Mouse (Mus musculus): ENCODE measurements around the gene Aldh16a1. TPM values are rescaled to one million over a fixed set of nuclear protein-coding genes. Genes with fewer than 3 reads are reported as not detected.

The Aldh16a1 gene
- total and polyA plus RNA-seq, 3 experiments: 26.3 to 110 (median 33.8) TPM

DNA sequence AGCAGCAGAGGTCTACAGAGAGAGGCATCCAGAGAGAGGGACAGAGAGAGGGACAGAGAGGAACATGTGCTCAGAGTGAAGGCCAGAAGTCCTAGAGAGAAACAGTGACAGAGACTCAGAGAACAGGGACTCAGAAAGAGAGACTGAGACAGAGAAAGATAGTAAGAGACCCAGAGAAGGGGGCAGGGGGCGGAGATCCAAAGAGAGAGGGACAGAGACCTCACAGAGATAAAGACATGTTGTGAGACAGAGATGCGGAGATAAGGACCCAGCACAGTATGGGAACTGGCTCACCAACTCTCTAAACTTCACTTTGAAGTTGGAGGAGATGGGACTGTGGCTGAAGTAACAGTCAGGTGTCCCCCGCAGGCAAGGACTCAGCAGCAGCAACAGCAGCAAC is 19.0 kb downstream of the Aldh16a1 start:
- H3K4me1 ChIP-seq (ENCODE audit: insufficient read depth, low read depth, low read length): peaks cover 87% of the 10 kb centered on the region
- H3K36me3 ChIP-seq (replicated peaks): peaks cover 48% of the 10 kb centered on the region
- ATAC-seq (ENCODE audit: extremely low read depth, insufficient number of reproducible peaks, low FRiP score, poor library complexity, severe bottlenecking) (no peak), DNase-seq (ENCODE audit: low spot score) (no peak)
- no peak for TF ChIP-seq GATA1 (IDR thresholded peaks at IDR 0.05; ENCODE audit: borderline replicate concordance, low read length)
- TF ChIP-seq GATA2 (IDR thresholded peaks at IDR 0.05; ENCODE audit: borderline replicate concordance, low read depth, low read length): 0 out of 2 replicates have a peak, but pooled peaks have one; percentile 88
- TF ChIP-seq POLR2AphosphoS5 (IDR thresholded peaks at IDR 0.05; ENCODE audit: insufficient replicate concordance, low read depth, low read length): no peak
- peak overlapping the region; percentile 71 for H3K4me3 ChIP-seq (ENCODE audit: low read depth, low read length)
- peaks cover 3% of the 10 kb centered on the region; the same call in 1 of the 2 replicates for H3K9me3 ChIP-seq (replicated peaks)
- no peaks in the 10 kb centered on the region for H3K27me3 ChIP-seq (ENCODE audit: insufficient read depth, low read length)

DNA sequence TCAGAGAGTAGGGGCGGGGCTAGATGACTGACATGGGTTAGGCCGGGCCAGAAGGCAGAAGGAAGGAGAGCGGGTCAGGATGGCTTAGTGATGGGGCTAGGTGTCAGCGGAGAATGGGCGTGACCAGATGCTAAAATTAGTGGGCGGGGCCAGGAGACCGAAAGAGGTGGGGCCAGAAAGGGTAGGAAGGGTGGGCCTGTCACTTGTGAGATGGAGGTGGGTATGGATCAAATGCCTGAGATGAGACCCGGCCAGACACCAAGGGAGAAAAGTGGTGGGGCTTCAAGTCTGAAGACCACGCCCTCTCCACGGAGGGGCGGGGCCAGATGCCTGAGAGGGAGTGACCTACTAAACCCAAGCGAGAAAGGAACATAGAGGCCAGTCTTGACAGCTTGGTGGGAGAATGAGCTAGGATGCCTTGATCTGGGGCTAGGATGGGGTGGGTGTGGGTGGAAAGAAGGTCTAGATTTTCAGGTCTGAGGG is 19.8 kb downstream of the Aldh16a1 start:
- ATAC-seq (ENCODE audit: extremely low read depth, insufficient number of reproducible peaks, low FRiP score, poor library complexity, severe bottlenecking): peak; percentile 37
- Histone ChIP-seq H3K4me3 (ENCODE audit: low read depth, low read length) (peak overlapping the region; percentile 71), H3K36me3 (replicated peaks) (peaks cover 45% of the 10 kb centered on the region), H3K27me3 (ENCODE audit: insufficient read depth, low read length) (no peaks in the 10 kb centered on the region), H3K9me3 (replicated peaks) (peaks cover 3% of the 10 kb centered on the region; the same call in 1 of the 2 replicates), H3K4me1 (ENCODE audit: insufficient read depth, low read depth, low read length) (peaks cover 87% of the 10 kb centered on the region)
- DNase-seq (ENCODE audit: low spot score): no peak
- TF ChIP-seq GATA1 (IDR thresholded peaks at IDR 0.05; ENCODE audit: borderline replicate concordance, low read length): no peak
- no peak for TF ChIP-seq POLR2AphosphoS5 (IDR thresholded peaks at IDR 0.05; ENCODE audit: insufficient replicate concordance, low read depth, low read length)
- TF ChIP-seq CTCF (IDR thresholded peaks at IDR 0.05; ENCODE audit: low read depth, low read length): no peak
- TF ChIP-seq TAL1 (conservative IDR thresholded peaks at IDR 0.05; ENCODE audit: low read depth, low read length): no peak
- no peak for TF ChIP-seq GATA2 (IDR thresholded peaks at IDR 0.05; ENCODE audit: borderline replicate concordance, low read depth, low read length)

DNA sequence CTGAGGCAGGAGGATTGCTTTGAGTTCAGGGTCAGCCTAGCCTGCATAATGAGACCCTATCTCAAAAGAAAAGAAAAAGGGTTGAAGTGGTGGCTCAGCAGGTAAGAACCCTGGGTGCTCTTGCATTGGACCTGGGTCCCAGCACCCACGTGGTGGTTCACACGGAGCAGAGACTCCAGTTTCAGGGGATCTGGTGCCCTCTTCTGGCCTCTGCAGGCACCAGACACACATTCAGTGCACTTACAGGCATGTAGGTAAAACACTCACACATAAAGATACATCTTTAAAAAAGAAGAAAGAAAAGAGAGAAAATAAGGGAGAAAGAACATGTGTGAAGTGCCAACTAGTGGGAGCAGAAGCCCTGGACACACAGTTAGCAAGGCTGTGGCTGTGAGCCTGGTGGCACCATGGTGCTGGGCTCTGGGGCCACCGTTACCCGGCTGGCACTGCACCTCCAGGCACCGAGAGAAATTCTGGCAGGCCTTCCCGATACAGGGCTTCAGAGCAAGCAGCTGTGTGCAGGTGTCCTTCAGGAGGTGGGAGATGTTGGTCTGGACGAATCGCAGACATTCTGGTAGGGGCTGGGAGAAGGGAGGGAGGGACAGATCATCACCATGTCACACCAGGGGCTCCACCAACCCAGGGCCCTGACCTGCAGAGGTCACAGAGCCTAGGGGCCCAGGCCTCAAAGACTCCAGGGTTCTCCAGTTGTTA is 20.8 kb downstream of the Aldh16a1 start:
- Histone ChIP-seq H3K9me3 (replicated peaks) (peaks cover 3% of the 10 kb centered on the region; the same call in 1 of the 2 replicates), H3K27me3 (ENCODE audit: insufficient read depth, low read length) (no peaks in the 10 kb centered on the region), H3K4me3 (ENCODE audit: low read depth, low read length) (peak overlapping the region; percentile 71; the same call in 1 of the 2 replicates), H3K4me1 (ENCODE audit: insufficient read depth, low read depth, low read length) (peaks cover 85% of the 10 kb centered on the region), H3K36me3 (replicated peaks) (peaks cover 43% of the 10 kb centered on the region)
- TF ChIP-seq CTCF (IDR thresholded peaks at IDR 0.05; ENCODE audit: low read depth, low read length) (no peak), GATA1 (IDR thresholded peaks at IDR 0.05; ENCODE audit: borderline replicate concordance, low read length) (no peak)
- DNase-seq (ENCODE audit: low spot score) (no peak), ATAC-seq (ENCODE audit: extremely low read depth, insufficient number of reproducible peaks, low FRiP score, poor library complexity, severe bottlenecking) (no peak)

DNA sequence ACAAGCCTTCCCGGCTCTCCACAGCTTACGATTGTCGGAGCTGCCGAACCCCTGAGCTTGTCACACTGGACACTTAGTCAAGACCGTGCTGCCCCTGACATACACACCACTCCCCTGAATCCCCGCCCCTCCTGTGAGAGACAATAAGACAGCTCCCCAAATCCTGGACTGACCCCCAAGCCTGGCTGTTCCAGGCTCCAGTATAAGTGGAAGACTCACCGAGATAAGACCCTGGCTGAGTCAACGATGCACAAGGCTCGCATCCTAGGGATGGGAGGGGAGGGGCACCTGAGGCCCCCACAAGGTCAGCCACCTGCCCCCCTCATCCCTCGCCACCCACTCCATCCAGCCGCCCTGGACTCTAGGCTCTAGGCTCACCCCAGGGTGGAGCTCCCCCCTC is 22.5 kb downstream of the Aldh16a1 start:
- H3K4me1 ChIP-seq (ENCODE audit: insufficient read depth, low read depth, low read length): peaks cover 72% of the 10 kb centered on the region
- peaks cover 55% of the 10 kb centered on the region for H3K36me3 ChIP-seq (replicated peaks)
- H3K4me3 ChIP-seq (ENCODE audit: low read depth, low read length): no peak overlapping the region; the same call in 1 of the 2 replicates
- no peaks in the 10 kb centered on the region for H3K27me3 ChIP-seq (ENCODE audit: insufficient read depth, low read length)
- peaks cover 3% of the 10 kb centered on the region; the same call in 1 of the 2 replicates for H3K9me3 ChIP-seq (replicated peaks)
- DNase-seq (ENCODE audit: low spot score): no peak
- TF ChIP-seq CTCF (IDR thresholded peaks at IDR 0.05; ENCODE audit: low read depth, low read length): no peak
- no peak for TF ChIP-seq GATA1 (IDR thresholded peaks at IDR 0.05; ENCODE audit: borderline replicate concordance, low read length)
- no peak for TF ChIP-seq GATA2 (IDR thresholded peaks at IDR 0.05; ENCODE audit: borderline replicate concordance, low read depth, low read length)
- TF ChIP-seq POLR2AphosphoS5 (IDR thresholded peaks at IDR 0.05; ENCODE audit: insufficient replicate concordance, low read depth, low read length): no peak
- no peak for TF ChIP-seq TAL1 (conservative IDR thresholded peaks at IDR 0.05; ENCODE audit: low read depth, low read length)
- ATAC-seq (ENCODE audit: extremely low read depth, insufficient number of reproducible peaks, low FRiP score, poor library complexity, severe bottlenecking): no peak

DNA sequence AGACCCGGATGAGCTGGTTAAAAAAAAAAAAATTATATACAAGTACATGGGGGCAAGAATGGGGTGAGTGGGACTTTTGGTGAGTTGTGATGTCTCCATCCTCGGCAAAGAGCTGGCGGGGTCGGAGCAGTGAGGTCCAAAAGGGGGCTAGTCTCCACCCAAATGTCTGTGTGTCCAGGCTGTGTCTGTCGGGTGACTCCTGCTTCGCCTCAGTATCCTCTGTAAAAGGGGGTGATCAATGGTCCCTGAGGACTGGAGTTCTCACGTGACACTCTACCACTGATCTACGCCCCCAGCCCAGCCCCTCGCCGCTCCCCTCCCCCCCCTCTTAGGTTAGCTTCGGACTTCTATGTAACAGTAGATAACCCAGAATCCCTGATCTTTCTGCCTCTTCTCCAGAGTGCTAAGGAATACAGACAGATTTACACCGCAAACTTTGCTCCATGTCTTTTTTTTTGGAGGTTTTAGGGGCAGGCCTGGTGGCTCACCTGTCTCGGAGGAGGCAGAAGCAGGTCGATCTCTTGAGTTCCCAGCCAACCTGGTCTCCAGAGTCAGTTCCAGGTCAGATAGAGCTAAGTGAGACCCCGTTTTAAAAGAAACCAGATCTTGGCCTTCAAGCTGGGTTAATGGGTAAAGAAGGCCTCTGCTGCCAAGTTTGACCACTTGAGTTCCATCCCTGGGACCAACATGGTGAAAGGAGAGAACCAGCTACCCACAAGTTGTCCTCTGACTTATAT is 24.4 kb downstream of the Aldh16a1 start:
- TF ChIP-seq GATA2 (IDR thresholded peaks at IDR 0.05; ENCODE audit: borderline replicate concordance, low read depth, low read length) (no peak), GATA1 (IDR thresholded peaks at IDR 0.05; ENCODE audit: borderline replicate concordance, low read length) (no peak), TAL1 (conservative IDR thresholded peaks at IDR 0.05; ENCODE audit: low read depth, low read length) (no peak)
- DNase-seq (ENCODE audit: low spot score): no peak
- peak overlapping the region; percentile 93; the same call in 1 of the 2 replicates for H3K4me3 ChIP-seq (ENCODE audit: low read depth, low read length)
- peaks cover 73% of the 10 kb centered on the region for H3K4me1 ChIP-seq (ENCODE audit: insufficient read depth, low read depth, low read length)
- no peak for ATAC-seq (ENCODE audit: extremely low read depth, insufficient number of reproducible peaks, low FRiP score, poor library complexity, severe bottlenecking)
- peaks cover 74% of the 10 kb centered on the region for H3K36me3 ChIP-seq (replicated peaks)
- peaks cover 3% of the 10 kb centered on the region; the same call in 1 of the 2 replicates for H3K9me3 ChIP-seq (replicated peaks)
- H3K27me3 ChIP-seq (ENCODE audit: insufficient read depth, low read length): no peaks in the 10 kb centered on the region

DNA sequence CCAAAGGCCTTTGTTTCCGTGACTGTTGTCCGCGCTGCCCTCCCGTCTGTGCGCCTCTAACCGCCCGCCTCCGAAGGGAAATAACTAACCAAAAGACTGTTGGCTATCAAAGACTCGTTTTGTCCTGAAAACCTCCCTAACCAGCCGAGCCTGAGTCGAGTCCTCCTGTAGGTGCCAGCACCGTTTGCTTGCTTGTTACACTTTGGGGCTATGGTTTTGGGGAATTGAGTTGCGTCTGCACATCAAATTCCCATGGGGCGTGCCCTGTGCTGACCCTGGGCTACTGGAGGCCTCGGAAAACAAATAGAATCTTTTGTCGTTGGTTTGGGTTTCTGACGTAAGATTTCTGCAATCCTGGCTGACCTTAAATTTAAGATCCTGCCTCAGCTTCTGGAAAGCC is 25.1 kb downstream of the Aldh16a1 start:
- no peak for DNase-seq (ENCODE audit: low spot score)
- peaks cover 73% of the 10 kb centered on the region for H3K4me1 ChIP-seq (ENCODE audit: insufficient read depth, low read depth, low read length)
- peaks cover 3% of the 10 kb centered on the region; the same call in 1 of the 2 replicates for H3K9me3 ChIP-seq (replicated peaks)
- H3K36me3 ChIP-seq (replicated peaks): peaks cover 75% of the 10 kb centered on the region
- no peaks in the 10 kb centered on the region for H3K27me3 ChIP-seq (ENCODE audit: insufficient read depth, low read length)
- TF ChIP-seq GATA1 (IDR thresholded peaks at IDR 0.05; ENCODE audit: borderline replicate concordance, low read length) (no peak), GATA2 (IDR thresholded peaks at IDR 0.05; ENCODE audit: borderline replicate concordance, low read depth, low read length) (no peak), POLR2AphosphoS5 (IDR thresholded peaks at IDR 0.05; ENCODE audit: insufficient replicate concordance, low read depth, low read length) (no peak)
- H3K4me3 ChIP-seq (ENCODE audit: low read depth, low read length): peak overlapping the region; percentile 93
- ATAC-seq (ENCODE audit: extremely low read depth, insufficient number of reproducible peaks, low FRiP score, poor library complexity, severe bottlenecking): no peak
